Mouse (Mus musculus) neural tube, embryonic 12.5 days (tissue): ENCODE measurements around the gene Ugt8a. TPM values are rescaled to one million over a fixed set of nuclear protein-coding genes. Genes with fewer than 3 reads are reported as not detected.

Experiments
- ATAC-seq: fragments of 200-750 bp; cut with Nextera tagmentation; 2 replicates; pipeline ENCODE4 v1.8.0; 2017; ENCODE audit warnings: low read depth, mild to moderate bottlenecking, moderate TSS enrichment, moderate library complexity; ENCODE audit not compliant: low FRiP score
- H3K27ac ChIP-seq: fragments of 300-500 bp; sonication (generic); 2 replicates; pipeline ENCODE4 v1.5.1; 2016
- H3K27me3 ChIP-seq: fragments of 300-500 bp; sonication (generic); replicated peaks from 2 replicates; pipeline ENCODE4 v1.6.1; 2016; ENCODE audit warnings: mild to moderate bottlenecking
- H3K36me3 ChIP-seq: fragments of 300-500 bp; sonication (generic); 2 replicates; pipeline ENCODE4 v1.6.1; 2016; ENCODE audit warnings: mild to moderate bottlenecking
- H3K4me1 ChIP-seq: fragments of 300-500 bp; sonication (generic); 2 replicates; pipeline ENCODE4 v1.6.1; 2016
- H3K4me2 ChIP-seq: fragments of 300-500 bp; sonication (generic); replicated peaks from 2 replicates; pipeline ENCODE4 v1.6.1; 2016; ENCODE audit warnings: mild to moderate bottlenecking
- H3K4me3 ChIP-seq: fragments of 300-500 bp; sonication (generic); 2 replicates; pipeline ENCODE4 v1.5.1; 2016
- H3K9ac ChIP-seq: fragments of 300-500 bp; sonication (generic); 2 replicates; pipeline ENCODE4 v1.6.1; 2016; ENCODE audit warnings: mild to moderate bottlenecking
- H3K9me3 ChIP-seq: fragments of 300-500 bp; sonication (generic); 2 replicates; pipeline ENCODE4 v1.6.1; 2016; ENCODE audit warnings: mild to moderate bottlenecking
- WGBS: fragments of 180-500 bp; shearing (Covaris S2); methylation state at CpG from one replicate; pipeline ENCODE4 v1.1.7; 2016; 5-methylcytosine and 5-hydroxymethylcytosine counted together
- polyA plus RNA-seq: library from polyadenylated mRNA; unstranded; fragments of >200 nt; fragmentation: Nextera tagmentation; extraction: Ambion mirVana; gene quantifications from 2 replicates; pipeline ENCODE4 v1.2.1, GENCODE M21; 2016

Ugt8a gene
- polyA plus RNA-seq, 1 experiment from 2014 or later, result 4.1 TPM

DNA sequence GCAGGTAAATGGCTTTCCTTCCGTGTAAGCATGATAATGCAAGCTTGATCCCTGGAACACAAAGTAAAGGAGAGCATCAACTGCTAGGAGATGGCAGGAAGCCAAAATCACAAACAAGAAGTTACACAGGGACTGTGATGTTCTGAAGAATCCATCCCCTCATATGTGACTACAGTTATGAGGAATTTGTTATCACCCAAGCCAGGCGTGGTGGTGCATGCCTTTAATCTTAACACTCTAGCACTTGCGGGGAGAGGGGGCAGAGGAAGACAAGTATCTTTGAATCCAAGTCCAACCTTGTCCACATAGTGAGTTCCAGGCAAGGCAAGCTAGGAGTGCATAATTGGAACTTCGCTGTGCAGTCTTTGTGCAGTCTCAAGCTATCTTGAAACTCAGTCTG, 110.4 kb downstream of the Ugt8a start:
- Histone ChIP-seq H3K36me3 (no peaks in the 10 kb centered on the region), H3K4me3 (no peak overlapping the region), H3K4me1 (no peaks in the 10 kb centered on the region), H3K27me3 (no peaks in the 10 kb centered on the region), H3K4me2 (no peak overlapping the region), H3K9ac (no peak overlapping the region), H3K27ac (no peak overlapping the region), H3K9me3 (no peaks in the 10 kb centered on the region)
- ATAC-seq, result no peak
- 83% methylated on average over 4 of the region's 4 CpGs for WGBS

DNA sequence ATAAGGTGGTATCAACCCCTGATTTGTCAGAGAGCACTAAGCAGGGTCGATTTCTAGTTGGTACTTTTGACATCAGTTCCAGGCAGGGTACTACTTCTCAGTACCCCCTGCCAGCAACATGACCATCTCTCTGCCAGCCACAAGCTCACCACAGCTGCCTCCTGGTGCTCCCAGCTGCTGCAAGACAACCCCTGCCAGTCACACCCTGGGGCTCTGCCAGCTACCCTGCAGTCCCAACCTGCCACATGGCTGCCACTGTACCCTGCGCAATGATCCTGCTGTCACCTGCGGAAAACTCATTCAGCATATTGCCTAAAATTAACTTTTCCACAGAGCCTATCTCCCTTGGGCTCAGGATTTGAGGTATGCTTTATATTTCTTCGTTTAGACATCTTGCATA, 111.2 kb downstream of the Ugt8a start:
- no peaks in the 10 kb centered on the region for H3K27me3 ChIP-seq
- 82% methylated on average over 4 of the region's 4 CpGs for WGBS

DNA sequence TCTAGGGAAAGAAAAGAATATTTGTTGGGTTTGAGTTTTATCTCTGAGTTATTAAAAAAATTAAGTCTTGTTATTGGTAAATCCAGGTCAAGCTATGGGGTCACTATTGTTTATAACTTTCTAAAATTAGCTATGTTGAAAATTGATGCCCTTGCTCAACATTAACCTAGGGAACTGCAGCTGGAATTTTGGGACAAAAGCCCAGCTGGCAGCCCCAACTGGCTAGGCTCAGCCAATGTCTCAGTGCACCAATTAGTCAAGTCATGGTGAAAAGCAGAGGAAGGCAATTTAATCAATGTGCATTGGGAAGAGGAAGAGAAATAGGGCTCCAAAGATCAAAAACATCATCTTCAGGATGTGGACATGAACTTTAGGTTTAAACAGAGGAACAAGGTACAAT, 118.7 kb downstream of the Ugt8a start:
- no peak overlapping the region for H3K9ac ChIP-seq
- H3K27me3 ChIP-seq, result no peaks in the 10 kb centered on the region
- no peaks in the 10 kb centered on the region for H3K4me1 ChIP-seq
- H3K27ac ChIP-seq, result no peak overlapping the region
- H3K9me3 ChIP-seq, result no peaks in the 10 kb centered on the region
- no peak overlapping the region for H3K4me2 ChIP-seq
- ATAC-seq, result no peak
- H3K4me3 ChIP-seq, result no peak overlapping the region
- H3K36me3 ChIP-seq, result no peaks in the 10 kb centered on the region

More for the DNA sequence above, 111.2 kb downstream of the Ugt8a start:
- no peak overlapping the region for H3K27ac ChIP-seq
- no peak overlapping the region for H3K4me2 ChIP-seq
- no peaks in the 10 kb centered on the region for H3K36me3 ChIP-seq
- no peaks in the 10 kb centered on the region for H3K4me1 ChIP-seq
- no peak for ATAC-seq
- no peak overlapping the region for H3K4me3 ChIP-seq
- H3K9me3 ChIP-seq, result no peaks in the 10 kb centered on the region
- H3K9ac ChIP-seq, result no peak overlapping the region
